Mouse (Mus musculus) ovary, postnatal 10 days (tissue): ENCODE measurements around the gene Rgl1.

Experiments
- DNase-seq: peaks from one replicate; pipeline ENCODE4 v3.0.0; 2022; ENCODE audit warnings: low spot score

The Rgl1 gene

DNA sequence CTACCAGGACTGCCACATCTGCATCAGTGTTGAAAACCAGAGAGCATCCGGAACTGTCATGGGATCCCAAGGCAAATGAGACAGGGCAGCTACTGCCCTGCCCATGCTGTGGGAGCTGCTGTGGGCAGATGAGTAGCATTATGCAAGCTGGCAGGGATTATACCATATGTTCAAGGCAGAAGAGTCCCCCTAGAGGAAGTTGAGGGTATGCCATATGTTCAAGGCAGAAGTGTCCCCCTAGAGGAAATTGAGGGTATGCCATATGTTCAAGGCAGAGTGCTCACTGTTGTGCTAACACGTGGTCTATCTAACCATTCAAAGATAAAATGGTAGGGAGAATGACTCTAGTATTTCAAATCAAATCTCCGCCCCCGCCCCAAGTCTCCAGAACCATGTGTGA is 254.9 kb downstream of the Rgl1 start:
- DNase-seq = no peak

DNA sequence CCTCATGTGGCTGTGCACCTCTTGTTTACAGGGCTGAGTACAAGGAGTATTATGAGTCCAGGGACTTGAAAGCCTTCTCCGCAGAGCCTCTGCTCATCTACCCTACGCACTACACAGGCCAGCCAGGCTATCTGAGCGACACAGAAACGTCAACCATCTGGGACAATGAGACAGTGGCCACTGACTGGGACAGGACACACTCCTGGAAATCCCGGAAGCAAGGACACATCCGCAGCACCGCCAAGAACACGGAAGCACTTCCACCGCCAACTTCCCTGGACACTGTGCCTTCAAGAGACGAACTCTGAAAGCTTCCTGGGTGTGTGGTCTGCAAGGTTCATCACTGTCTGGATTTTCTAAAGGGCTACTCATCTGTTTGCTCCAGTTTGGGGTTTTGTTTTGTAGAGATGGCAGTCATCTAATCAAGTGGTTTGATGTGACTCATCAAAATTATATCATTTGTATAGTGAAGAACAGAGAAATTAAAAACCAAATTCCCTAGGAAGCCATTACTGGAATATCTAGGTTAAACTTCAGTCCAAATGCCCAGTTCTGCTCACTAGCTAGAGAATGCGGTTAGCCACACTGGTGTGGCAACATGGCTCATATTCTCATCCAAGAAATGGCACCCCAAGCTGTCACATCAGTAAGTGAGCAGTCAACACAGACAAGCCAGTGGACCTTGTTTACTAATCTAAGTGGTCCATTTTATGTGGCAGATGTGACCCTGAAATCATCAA is 257.5 kb downstream of the Rgl1 start:
- DNase-seq = no peak

DNA sequence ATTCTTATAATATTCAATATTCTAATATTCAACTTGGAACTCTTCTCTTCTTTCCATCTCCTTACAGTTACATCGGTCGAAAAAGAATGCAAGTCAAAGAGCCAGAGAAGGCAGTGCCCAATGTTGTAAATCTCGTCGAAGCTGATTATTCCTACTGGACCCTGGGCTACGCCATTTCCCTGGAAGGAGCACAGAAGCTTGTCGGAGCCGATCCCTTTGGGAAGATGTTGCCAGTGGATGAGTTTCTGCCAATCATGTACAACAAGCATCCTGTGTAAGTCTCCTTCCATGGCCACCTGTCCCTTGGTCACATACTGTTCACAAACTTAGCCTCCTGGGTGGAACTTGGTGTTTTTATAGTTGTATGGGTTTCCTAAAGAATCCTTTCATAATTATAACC is 259.4 kb downstream of the Rgl1 start:
- DNase-seq = no peak

DNA sequence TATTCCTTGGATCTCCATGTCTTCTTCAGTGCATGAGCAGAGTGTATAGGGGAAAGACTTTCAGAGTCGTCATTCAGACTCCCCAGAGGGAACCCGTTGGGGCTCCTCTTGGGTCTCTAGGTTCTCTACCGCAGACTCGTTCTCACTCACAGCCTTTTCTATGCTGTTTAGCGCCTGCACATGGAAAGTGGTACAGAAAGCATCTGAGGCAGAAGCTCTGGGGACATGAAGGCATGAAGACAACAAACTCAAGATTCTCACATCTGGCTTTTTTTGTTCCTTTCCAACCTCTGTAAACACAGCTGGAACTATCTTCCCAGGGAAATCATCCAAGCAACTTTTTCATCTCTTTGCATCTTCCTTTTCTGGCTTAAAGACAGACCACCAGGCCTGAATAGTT is 260.0 kb downstream of the Rgl1 start:
- no peak for DNase-seq

DNA sequence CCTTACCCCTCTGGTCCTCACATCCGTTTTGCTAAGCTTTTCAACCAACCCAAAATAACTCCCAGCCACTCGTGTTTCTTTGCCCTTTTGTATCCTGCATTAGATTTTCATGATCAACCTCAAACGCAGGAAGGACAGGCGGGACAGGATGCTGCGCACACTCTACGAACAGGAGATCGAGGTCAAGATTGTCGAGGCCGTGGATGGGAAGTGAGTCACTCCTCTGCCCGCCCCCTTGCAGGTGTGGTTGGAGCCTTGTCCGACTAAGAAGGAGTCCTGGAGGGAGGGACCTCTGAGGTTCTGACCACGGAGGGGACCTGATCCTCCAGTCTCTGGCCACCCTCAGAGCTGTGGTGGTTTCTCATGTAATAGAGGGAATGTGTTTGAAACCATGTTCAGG is 266.3 kb downstream of the Rgl1 start:
- no peak for DNase-seq

DNA sequence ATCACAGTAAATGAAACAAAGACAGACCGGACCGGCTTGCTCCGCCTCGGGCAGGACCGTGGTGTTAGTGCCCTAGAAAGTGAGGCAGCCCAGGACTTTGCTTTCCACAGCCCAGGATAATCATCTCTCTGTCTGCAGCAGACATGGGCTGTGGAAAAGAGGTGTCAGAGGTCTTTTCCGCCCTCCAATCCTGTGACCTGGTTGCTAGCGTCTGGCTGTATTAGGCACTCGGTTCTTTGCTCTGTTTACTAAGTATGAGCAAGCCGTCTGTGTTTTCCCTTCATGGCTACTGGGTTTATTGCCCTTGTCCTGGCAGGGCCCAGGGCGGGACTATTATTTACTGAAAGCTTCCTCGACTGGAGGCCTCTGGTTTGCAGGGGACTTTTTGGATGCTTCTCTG is 268.6 kb downstream of the Rgl1 start:
- peak; percentile 14 for DNase-seq

DNA sequence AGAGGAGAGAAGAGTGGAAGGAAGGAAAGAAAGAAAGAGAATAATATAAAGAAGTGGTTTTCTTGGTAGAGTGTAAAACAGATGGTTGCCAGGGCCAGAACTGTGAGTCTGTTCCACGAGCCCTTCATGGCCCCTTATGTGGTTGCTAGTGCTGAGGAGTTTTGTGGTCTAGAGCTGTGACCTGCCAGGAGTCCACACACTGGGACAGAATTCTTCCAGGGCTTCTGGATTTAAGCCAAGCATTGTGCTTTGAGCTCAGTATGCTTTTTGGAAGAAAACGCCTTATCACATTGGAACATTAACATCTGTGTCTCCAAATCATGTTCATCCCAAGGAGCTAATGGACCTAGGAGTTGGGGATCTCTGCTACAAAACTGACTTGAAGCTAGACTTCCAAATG is 269.3 kb downstream of the Rgl1 start:
- DNase-seq = no peak

DNA sequence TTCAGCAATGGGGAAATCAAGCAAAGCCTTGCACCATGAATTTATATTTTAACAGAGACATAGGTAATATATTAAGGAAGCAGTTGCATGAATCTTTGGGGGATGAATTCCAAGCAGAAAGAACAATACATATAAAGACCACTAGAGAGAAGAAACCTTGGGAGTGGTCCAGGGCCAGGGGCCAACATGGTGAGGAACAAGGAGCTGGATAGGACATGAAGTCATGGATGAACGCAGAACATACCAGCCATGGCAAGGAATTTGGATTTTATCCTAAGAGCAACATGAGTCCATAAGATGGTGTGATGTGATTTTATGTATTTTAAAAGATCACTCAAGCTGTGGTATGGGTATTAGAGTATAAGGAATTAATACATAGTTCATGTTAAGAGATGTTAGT is 273.9 kb downstream of the Rgl1 start:
- no peak for DNase-seq

DNA sequence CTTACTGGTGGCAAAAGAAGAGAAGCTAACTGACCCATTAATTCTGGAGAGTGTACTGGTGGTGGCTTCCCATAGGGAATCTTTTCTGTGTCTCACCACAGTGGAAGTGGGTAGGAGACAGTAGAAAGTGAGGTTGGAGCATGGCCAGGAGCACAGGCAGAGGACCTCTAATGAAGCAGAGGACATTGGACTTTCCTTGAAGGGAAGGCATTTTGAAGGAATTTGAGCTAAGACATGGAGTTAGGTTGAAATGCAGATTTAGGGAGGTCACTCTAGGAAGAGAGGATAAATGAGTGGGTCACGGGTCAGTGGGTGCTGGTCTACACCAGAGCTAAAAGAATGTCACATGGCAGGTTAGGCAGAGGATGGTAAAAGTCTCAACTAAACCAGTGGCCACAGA is 275.3 kb downstream of the Rgl1 start:
- no peak for DNase-seq

DNA sequence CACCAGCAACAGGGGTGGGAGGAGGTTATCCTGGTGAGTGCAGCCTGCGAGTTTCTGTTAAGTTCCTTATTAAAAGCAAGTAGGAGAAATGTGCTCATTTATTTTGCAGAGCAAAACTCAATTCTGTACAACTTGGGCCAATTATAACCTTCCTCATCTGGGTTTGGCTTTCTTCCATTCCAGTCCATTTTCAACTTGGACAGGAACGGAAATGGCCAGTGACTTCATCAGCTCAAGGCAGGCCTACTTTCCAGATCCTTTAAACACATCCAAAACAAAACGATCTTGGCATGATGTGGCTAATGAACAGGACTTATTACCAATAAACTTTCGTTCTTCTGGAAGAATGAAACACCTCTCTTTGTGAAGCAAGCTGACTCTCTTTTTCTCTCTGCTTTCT is 290.0 kb downstream of the Rgl1 start:
- no peak for DNase-seq

DNA sequence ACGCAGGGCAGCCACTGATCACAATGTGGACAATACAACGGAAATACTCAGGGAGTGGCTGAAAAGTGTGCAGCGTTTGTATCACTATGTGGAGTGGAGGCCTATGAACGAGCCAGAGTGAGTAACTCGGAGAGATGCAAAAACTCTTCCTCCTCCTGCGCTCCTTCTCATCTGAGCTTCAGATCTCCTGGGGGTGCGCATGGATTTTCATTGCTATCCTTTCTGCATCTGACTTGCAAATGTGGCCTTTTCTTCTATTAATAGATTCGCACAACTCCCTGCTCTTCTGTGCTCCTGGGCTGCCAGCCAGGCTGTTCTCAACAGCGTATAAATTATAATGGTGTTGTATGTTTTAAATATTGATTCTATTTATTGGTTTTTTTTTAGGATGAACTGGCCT is 297.7 kb downstream of the Rgl1 start:
- no peak for DNase-seq
